Mouse (Mus musculus) stomach, postnatal 0 days (tissue): ENCODE measurements around the gene Brms1.

Experiments used
- CTCF ChIP-seq: IDR thresholded peaks from 2 replicates; pipeline ENCODE4 v1.5.1; 2016; ENCODE audit warnings: antibody characterized with exemption, low read depth, mild to moderate bottlenecking, moderate library complexity
- EP300 ChIP-seq: optimal IDR thresholded peaks from 2 replicates; pipeline ENCODE3; 2016; ENCODE audit warnings: antibody characterized with exemption

GRCm38 (mm10) chr19:5045531-5045930 lies 4.4 kb downstream of the Brms1 start:
- no peak for TF ChIP-seq EP300
- no peak for TF ChIP-seq CTCF
